Mouse (Mus musculus) lung, adult 2 months (tissue): Measurements from ENCODE around the gene Hk1.

Experiments
- CTCF ChIP-seq: fragments of 200-500 bp; IDR thresholded peaks from 2 replicates; pipeline ENCODE4 v1.5.1; 2011; ENCODE audit warnings: mild to moderate bottlenecking, low read length, control low read depth; ENCODE audit not compliant: insufficient read depth
- POLR2A ChIP-seq: fragments of 200-500 bp; IDR thresholded peaks from 2 replicates; pipeline ENCODE4 v1.6.1; 2011; ENCODE audit warnings: low read depth, mild to moderate bottlenecking, control low read depth, low read length, borderline replicate concordance; ENCODE audit errors: extremely low read depth

DNA sequence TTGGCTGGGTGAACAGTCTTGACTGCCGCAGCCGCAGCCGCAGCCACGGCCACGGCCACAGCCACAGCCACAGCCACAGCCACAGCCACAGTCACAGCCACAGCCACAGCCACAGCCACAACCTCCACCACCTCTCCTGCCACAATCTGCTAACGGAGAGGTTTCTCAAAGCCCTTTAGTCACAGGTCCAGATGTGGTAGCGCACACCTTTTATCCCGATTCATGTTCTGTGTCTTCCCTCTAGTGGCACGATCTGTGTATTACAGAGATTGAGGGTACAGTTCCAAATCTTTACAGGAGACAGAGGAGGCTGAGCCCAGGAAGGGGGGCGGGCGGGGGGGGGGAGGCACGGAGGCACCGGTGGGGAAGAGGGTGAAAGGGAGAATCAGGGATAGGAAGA lies 136.8 kb downstream of the Hk1 start:
- TF ChIP-seq CTCF, result peak; percentile 47
- TF ChIP-seq POLR2A, result no peak
